Mouse (Mus musculus): ENCODE data around the gene Zzz3. TPM values are rescaled to one million over a fixed set of nuclear protein-coding genes. Genes with fewer than 3 reads are reported as not detected.
A peak's percentile ranks its signal among the peaks of the same experiment; 100 is the strongest.

The Zzz3 gene
- polyA plus RNA-seq, 2 experiments = 7.8 to 17.0 TPM

DNA sequence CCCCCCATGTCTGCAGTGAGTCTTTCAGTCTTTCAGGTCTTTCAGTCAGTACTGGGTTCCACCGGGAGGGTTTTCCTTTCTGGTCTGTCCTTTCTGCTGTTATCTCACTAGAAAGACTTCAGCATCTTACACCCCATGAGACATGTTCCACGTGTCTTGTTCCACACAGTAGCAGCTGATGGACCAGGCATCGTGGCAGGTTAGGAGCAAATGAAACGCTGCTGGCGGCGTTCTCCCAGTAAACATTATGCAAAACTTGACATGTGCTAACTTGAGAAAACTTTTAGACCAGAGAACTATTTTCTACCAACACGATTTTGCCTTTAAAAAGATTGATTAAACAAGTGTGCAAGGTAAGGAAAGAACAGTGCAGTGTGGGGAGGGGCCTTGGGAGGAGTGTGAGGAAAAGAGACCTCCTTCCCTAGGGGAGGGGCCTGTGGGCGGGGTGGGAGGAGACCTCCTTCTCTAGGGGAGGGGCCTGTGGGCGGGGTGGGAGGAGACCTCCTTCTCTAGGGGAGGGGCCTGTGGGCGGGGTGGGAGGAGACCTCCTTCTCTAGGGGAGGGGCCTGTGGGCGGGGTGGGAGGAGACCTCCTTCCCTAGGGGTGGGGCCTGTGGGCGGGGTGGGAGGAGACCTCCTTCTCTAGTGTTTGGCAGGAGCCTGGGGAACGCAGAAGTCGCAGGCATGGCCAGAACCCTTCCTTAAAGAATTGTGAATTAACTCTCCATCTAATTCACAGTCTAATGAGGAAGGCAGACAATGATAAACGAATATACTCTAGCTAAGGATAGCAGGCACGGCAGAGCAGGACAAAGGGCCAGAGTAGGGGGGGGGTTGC, 83.5 kb downstream of the Zzz3 start:
- H3K36me3 ChIP-seq (replicated peaks; ENCODE audit: control insufficient read depth, insufficient read depth, low read depth) = no peaks in the 10 kb centered on the region
- H3K9ac ChIP-seq (replicated peaks) = peak overlapping the region; percentile 47
- ATAC-seq (ENCODE audit: insufficient read depth) = peak; percentile 80
- no peaks in the 10 kb centered on the region for H3K27me3 ChIP-seq (ENCODE audit: control insufficient read depth, insufficient read depth, low read length)
- peak overlapping the region; percentile 86 for H3K4me2 ChIP-seq (ENCODE audit: low read depth)
- H3K9me3 ChIP-seq (ENCODE audit: control insufficient read depth, low read length) = no peaks in the 10 kb centered on the region
- 0 out of 2 replicates have a peak, but pooled peaks have one; percentile 3 for TF ChIP-seq CTCF (IDR thresholded peaks at IDR 0.05; ENCODE audit: low read depth)
- TF ChIP-seq EP300 (IDR thresholded peaks at IDR 0.05; ENCODE audit: low read depth) = no peak
- peak; percentile 55 to 70 (median 63) for DNase-seq (ENCODE audit: low read depth in 3 of 3, low spot score in 3 of 3)
- H3K27ac ChIP-seq = peak overlapping the region; percentile 72
- peak overlapping the region; percentile 55 to 70 for H3K4me3 ChIP-seq (ENCODE audit: insufficient read depth in 1 of 2, low read depth in 2 of 2, low read length in 2 of 2)
- peaks cover 5 to 10% of the 10 kb centered on the region in 2 experiments for H3K4me1 ChIP-seq (replicated peaks; ENCODE audit: control insufficient read depth in 2 of 2, insufficient read depth in 2 of 2, low read length in 1 of 2)
- 4% methylated on average over 14 of the region's 16 CpGs for WGBS (ENCODE audit: insufficient replicate concordance)

- Histone ChIP-seq H3K27ac (no peak overlapping the region), H3K27me3 (ENCODE audit: control insufficient read depth, insufficient read depth, low read length) (no peaks in the 10 kb centered on the region), H3K36me3 (replicated peaks; ENCODE audit: control insufficient read depth, insufficient read depth, low read depth) (no peaks in the 10 kb centered on the region), H3K9ac (replicated peaks) (no peak overlapping the region), H3K4me1 (replicated peaks; ENCODE audit: control insufficient read depth in 2 of 2, insufficient read depth in 2 of 2, low read length in 1 of 2) (peaks cover 5 to 10% of the 10 kb centered on the region in 2 experiments), H3K4me3 (ENCODE audit: insufficient read depth in 1 of 2, low read depth in 2 of 2, low read length in 2 of 2) (no peak overlapping the region), H3K4me2 (ENCODE audit: low read depth) (no peak overlapping the region), H3K9me3 (ENCODE audit: control insufficient read depth, low read length) (no peaks in the 10 kb centered on the region)
- 75% methylated on average over 6 of the region's 6 CpGs for WGBS (ENCODE audit: insufficient replicate concordance)
- ATAC-seq (ENCODE audit: insufficient read depth) (no peak), DNase-seq (ENCODE audit: low read depth in 3 of 3, low spot score in 3 of 3) (no peak)
- no peak for TF ChIP-seq CTCF (IDR thresholded peaks at IDR 0.05; ENCODE audit: low read depth)
- no peak for TF ChIP-seq EP300 (IDR thresholded peaks at IDR 0.05; ENCODE audit: low read depth)
Measured at GRCm38 (mm10) chr3:152480336-152480735, 85.1 kb downstream of the Zzz3 start.

DNA sequence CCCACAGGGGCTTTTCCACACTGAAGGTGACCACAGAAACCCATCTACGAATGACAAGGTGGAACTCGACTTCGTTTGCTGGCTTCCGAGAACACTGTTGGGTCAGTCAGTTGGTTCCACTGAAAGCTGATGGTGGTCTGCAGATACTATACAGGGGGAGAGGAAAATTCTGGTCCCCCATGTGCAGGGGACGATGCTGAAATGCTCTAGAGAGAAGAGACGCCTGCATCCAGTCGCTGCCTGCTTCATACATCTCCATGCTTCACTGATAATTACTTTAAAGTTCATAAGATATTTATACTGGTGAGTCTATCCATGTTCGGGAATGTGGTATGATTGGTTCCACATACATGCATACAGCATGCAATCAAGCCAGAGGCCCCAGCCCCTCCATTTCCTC, 86.9 kb downstream of the Zzz3 start:
- no peak for TF ChIP-seq EP300 (IDR thresholded peaks at IDR 0.05; ENCODE audit: low read depth)
- TF ChIP-seq CTCF (IDR thresholded peaks at IDR 0.05; ENCODE audit: low read depth) = no peak
- ATAC-seq (ENCODE audit: insufficient read depth) (no peak), DNase-seq (ENCODE audit: low read depth in 3 of 3, low spot score in 3 of 3) (no peak)
- no peak overlapping the region for H3K27ac ChIP-seq
- H3K4me3 ChIP-seq (ENCODE audit: insufficient read depth in 1 of 2, low read depth in 2 of 2, low read length in 2 of 2) = no peak overlapping the region
- H3K36me3 ChIP-seq (replicated peaks; ENCODE audit: control insufficient read depth, insufficient read depth, low read depth) = no peaks in the 10 kb centered on the region
- WGBS (ENCODE audit: insufficient replicate concordance) = 69% methylated on average over 8 of the region's 8 CpGs
- H3K4me1 ChIP-seq (replicated peaks; ENCODE audit: control insufficient read depth in 2 of 2, insufficient read depth in 2 of 2, low read length in 1 of 2) = peaks cover 5 to 10% of the 10 kb centered on the region in 2 experiments
- H3K9me3 ChIP-seq (ENCODE audit: control insufficient read depth, low read length) = no peaks in the 10 kb centered on the region
- H3K4me2 ChIP-seq (ENCODE audit: low read depth) = no peak overlapping the region
- H3K9ac ChIP-seq (replicated peaks) = no peak overlapping the region
- no peaks in the 10 kb centered on the region for H3K27me3 ChIP-seq (ENCODE audit: control insufficient read depth, insufficient read depth, low read length)

DNA sequence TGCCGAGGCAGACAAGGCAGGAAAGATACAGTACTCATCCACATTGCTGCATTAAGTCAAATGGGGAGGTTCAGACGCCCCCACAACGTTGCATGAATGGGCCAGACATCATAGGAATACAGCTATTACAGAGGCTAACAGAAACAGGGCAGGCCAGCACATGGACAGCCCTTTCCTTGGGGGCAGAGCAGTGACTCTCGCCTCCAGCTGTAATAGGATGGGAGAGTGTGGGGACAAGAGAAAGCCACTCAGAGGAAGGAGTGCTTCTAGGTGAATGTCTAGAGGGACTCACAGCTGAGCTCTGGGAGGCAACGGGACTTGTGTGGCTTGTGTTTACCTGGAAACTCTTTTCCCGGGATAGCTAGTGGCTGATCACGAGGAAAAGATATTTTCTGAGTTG, 88.5 kb downstream of the Zzz3 start:
- H3K27me3 ChIP-seq (ENCODE audit: control insufficient read depth, insufficient read depth, low read length) = no peaks in the 10 kb centered on the region

GRCm38 (mm10) chr3:152484206-152484605, 88.9 kb downstream of the Zzz3 start:
- ATAC-seq (ENCODE audit: insufficient read depth) (no peak), DNase-seq (ENCODE audit: low read depth in 3 of 3, low spot score in 3 of 3) (no peak)
- 64% methylated on average over 6 of the region's 6 CpGs for WGBS (ENCODE audit: insufficient replicate concordance)
- H3K4me3 ChIP-seq (ENCODE audit: insufficient read depth in 1 of 2, low read depth in 2 of 2, low read length in 2 of 2) = no peak overlapping the region
- no peak overlapping the region for H3K9ac ChIP-seq (replicated peaks)
- no peaks in the 10 kb centered on the region for H3K27me3 ChIP-seq (ENCODE audit: control insufficient read depth, insufficient read depth, low read length)
- no peak overlapping the region for H3K27ac ChIP-seq
- no peaks in the 10 kb centered on the region for H3K9me3 ChIP-seq (ENCODE audit: control insufficient read depth, low read length)
- no peaks in the 10 kb centered on the region for H3K36me3 ChIP-seq (replicated peaks; ENCODE audit: control insufficient read depth, insufficient read depth, low read depth)
- no peak for TF ChIP-seq CTCF (IDR thresholded peaks at IDR 0.05; ENCODE audit: low read depth)
- TF ChIP-seq EP300 (IDR thresholded peaks at IDR 0.05; ENCODE audit: low read depth) = no peak
- peaks cover 2% of the 10 kb centered on the region in 2 experiments; a peak in 3 of 4 replicates for H3K4me1 ChIP-seq (replicated peaks; ENCODE audit: control insufficient read depth in 2 of 2, insufficient read depth in 2 of 2, low read length in 1 of 2)
- no peak overlapping the region for H3K4me2 ChIP-seq (ENCODE audit: low read depth)

More for the DNA sequence above, 88.5 kb downstream of the Zzz3 start:
- no peak overlapping the region for H3K9ac ChIP-seq (replicated peaks)
- H3K27ac ChIP-seq = no peak overlapping the region
- ATAC-seq (ENCODE audit: insufficient read depth) (no peak), DNase-seq (ENCODE audit: low read depth in 3 of 3, low spot score in 3 of 3) (no peak)
- TF ChIP-seq CTCF (IDR thresholded peaks at IDR 0.05; ENCODE audit: low read depth) (no peak), EP300 (IDR thresholded peaks at IDR 0.05; ENCODE audit: low read depth) (no peak)
- no peaks in the 10 kb centered on the region for H3K36me3 ChIP-seq (replicated peaks; ENCODE audit: control insufficient read depth, insufficient read depth, low read depth)
- no peak overlapping the region for H3K4me2 ChIP-seq (ENCODE audit: low read depth)
- no peaks in the 10 kb centered on the region for H3K9me3 ChIP-seq (ENCODE audit: control insufficient read depth, low read length)
- peaks cover 3% of the 10 kb centered on the region in 2 experiments; a peak in 3 of 4 replicates for H3K4me1 ChIP-seq (replicated peaks; ENCODE audit: control insufficient read depth in 2 of 2, insufficient read depth in 2 of 2, low read length in 1 of 2)
- H3K4me3 ChIP-seq (ENCODE audit: insufficient read depth in 1 of 2, low read depth in 2 of 2, low read length in 2 of 2) = no peak overlapping the region
- 47% methylated on average over 7 of the region's 7 CpGs for WGBS (ENCODE audit: insufficient replicate concordance)
